ENCODE assay signal across 10 mouse cellular contexts in the genomic region with DNA sequence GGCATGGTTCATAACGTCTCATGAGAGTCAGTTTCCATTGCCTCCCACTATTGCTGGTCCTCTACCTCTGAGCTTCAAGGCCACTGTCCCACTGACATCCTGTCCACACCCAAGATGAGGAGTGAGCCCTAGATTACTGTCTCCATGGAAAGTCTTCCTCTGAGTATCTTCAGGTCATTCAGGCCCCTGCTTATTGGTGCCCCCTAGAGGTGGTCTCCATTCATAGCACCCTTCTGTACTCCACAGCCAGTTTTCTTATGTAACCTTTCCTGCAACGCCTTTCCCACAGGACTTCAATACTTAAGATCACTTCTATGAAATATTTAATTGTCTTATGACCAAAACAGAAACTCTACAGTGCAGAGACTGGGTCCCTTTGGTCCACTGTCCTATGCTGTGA.
DNase-seq lines count a peak whose midpoint lies in the region; ATAC-seq and TF ChIP-seq lines count a peak whose summit lies in the region.
"Had no signal": no experiment of that assay in that cellular context is flagged by ENCODE, and none has a peak within 500 bp of the region (broad histone marks: within the 10 kb centered on the region; RNA-seq: fewer than 3 reads in every experiment).

No protein-coding gene starts in this region.

- H3K9ac ChIP-seq in intestine, postnatal 0 days (ENCODE audit: low read depth, low read length), result no peak overlapping the region
- H3K9ac ChIP-seq in intestine, embryonic 16.5 days (ENCODE audit: low read depth, low read length), result no peak overlapping the region
- H3K9ac ChIP-seq in CH12.LX (ENCODE audit: insufficient read depth, low read depth), result no peak overlapping the region
- H3K9ac ChIP-seq: limb, embryonic 13.5 days had no signal

- peak; percentile 3 for DNase-seq in CD4-positive, CD25-positive, alpha-beta regulatory T cell, adult 2 months (ENCODE audit: low read depth, low spot score)
- peak; percentile 30 for DNase-seq in CH12.LX (ENCODE audit: extremely low read depth)
- peak; percentile 19 for DNase-seq in cerebellum, adult 9-11 months
- no peak for DNase-seq in thymus, postnatal 14 days
- DNase-seq: thymus, postnatal 36 days had no signal

- peak; percentile 56 for TF ChIP-seq RAD21 in CH12.LX (IDR thresholded peaks at IDR 0.05; ENCODE audit: low read depth, low read length)

- H3K27ac ChIP-seq in intestine, postnatal 0 days (ENCODE audit: low read depth, low read length), result no peak overlapping the region
- no peak overlapping the region for H3K27ac ChIP-seq in intestine, embryonic 16.5 days (ENCODE audit: low read length)
- H3K27ac ChIP-seq in CH12.LX (ENCODE audit: insufficient read depth, low read depth), result no peak overlapping the region
- H3K27ac ChIP-seq: limb, embryonic 13.5 days had no signal

- no peaks in the 10 kb centered on the region for H3K9me3 ChIP-seq in intestine, postnatal 0 days (ENCODE audit: control insufficient read depth)
- H3K9me3 ChIP-seq in intestine, embryonic 16.5 days (ENCODE audit: control insufficient read depth, low read length), result no peaks in the 10 kb centered on the region
- no peaks in the 10 kb centered on the region for H3K9me3 ChIP-seq in CH12.LX (replicated peaks; ENCODE audit: low read length)
- H3K9me3 ChIP-seq: limb, embryonic 13.5 days had no signal

- no peak for TF ChIP-seq POLR2A in CH12.LX (IDR thresholded peaks at IDR 0.05; ENCODE audit: low read depth, low read length)

- no peaks in the 10 kb centered on the region for H3K27me3 ChIP-seq in intestine, postnatal 0 days (replicated peaks; ENCODE audit: control insufficient read depth, insufficient read depth, low read length)
- H3K27me3 ChIP-seq in intestine, embryonic 16.5 days (replicated peaks; ENCODE audit: control insufficient read depth, insufficient read depth, low read length), result no peaks in the 10 kb centered on the region
- H3K27me3 ChIP-seq in CH12.LX (replicated peaks), result no peaks in the 10 kb centered on the region

- no peaks in the 10 kb centered on the region for H3K4me1 ChIP-seq in intestine, postnatal 0 days (replicated peaks; ENCODE audit: control insufficient read depth, insufficient read depth, low read length)
- no peaks in the 10 kb centered on the region for H3K4me1 ChIP-seq in intestine, embryonic 16.5 days (ENCODE audit: control insufficient read depth, insufficient read depth, low read length)
- peaks cover 0 to 3% of the 10 kb centered on the region in 2 experiments; a peak in 2 of 4 replicates for H3K4me1 ChIP-seq in CH12.LX (ENCODE audit: control insufficient read depth in 1 of 2, insufficient read depth in 2 of 2)

- no peak for TF ChIP-seq EP300 in CH12.LX (IDR thresholded peaks at IDR 0.05; ENCODE audit: low read length)

- no peak overlapping the region for H3K4me2 ChIP-seq in intestine, postnatal 0 days (replicated peaks; ENCODE audit: low read depth)
- no peak overlapping the region for H3K4me2 ChIP-seq in intestine, embryonic 16.5 days (ENCODE audit: low read depth, low read length)
- no peak overlapping the region for H3K4me2 ChIP-seq in CH12.LX (ENCODE audit: insufficient read depth, low read depth, poor library complexity, severe bottlenecking)
- H3K4me2 ChIP-seq: limb, embryonic 13.5 days had no signal

- dilution Hi-C loops in CH12.LX (cut with MboI; ENCODE audit: extremely low pct_ligation_motif_present, extremely low pct_unique_long_range_greater_than_20kb, low sequenced_read_pairs), result no loop called here

- H3K4me3 ChIP-seq in intestine, postnatal 0 days (ENCODE audit: low read depth, low read length), result no peak overlapping the region
- H3K4me3 ChIP-seq in intestine, embryonic 16.5 days (ENCODE audit: low read length), result no peak overlapping the region
- no peak overlapping the region for H3K4me3 ChIP-seq in CH12.LX (replicated peaks in 1 of 3; ENCODE audit: low read depth in 2 of 3, low read length in 2 of 3, poor library complexity in 1 of 3)
- H3K4me3 ChIP-seq: limb, embryonic 13.5 days had no signal

- in situ Hi-C loops in CH12.LX (cut with MboI; ENCODE audit: low pct_ligation_motif_present, low pct_unique_long_range_greater_than_20kb, low sequenced_read_pairs), result no loop called here

- H3K79me2 ChIP-seq in CH12.LX (replicated peaks; ENCODE audit: control insufficient read depth, extremely low read depth, insufficient read depth, poor library complexity, severe bottlenecking), result no peaks in the 10 kb centered on the region

- TF ChIP-seq CTCF in intestine, postnatal 0 days (IDR thresholded peaks at IDR 0.05; ENCODE audit: low read depth), result peak; percentile 62
- TF ChIP-seq CTCF in CH12.LX (conservative IDR thresholded peaks at IDR 0.05 in 1 of 2, IDR thresholded peaks at IDR 0.05 in 1 of 2; ENCODE audit: low read depth in 2 of 2, low read length in 2 of 2), result peak; percentile 43 to 66; a peak in 3 of 4 replicates

- no peak for ATAC-seq in CD4-positive, CD25-positive, alpha-beta regulatory T cell, adult 4 months
- ATAC-seq in intestine, postnatal 0 days, result no peak
- ATAC-seq in intestine, embryonic 16.5 days, result no peak
- ATAC-seq in activated CD4-positive, CD25-positive, alpha-beta regulatory T cell, adult 4 months, result no peak

- WGBS in intestine, postnatal 0 days, result 75% methylated on average over 2 of the region's 2 CpGs
- 84% methylated on average over 2 of the region's 2 CpGs for WGBS in intestine, embryonic 16.5 days

- H3K36me3 ChIP-seq in intestine, postnatal 0 days (ENCODE audit: control insufficient read depth, insufficient read depth), result no peaks in the 10 kb centered on the region
- no peaks in the 10 kb centered on the region for H3K36me3 ChIP-seq in intestine, embryonic 16.5 days (ENCODE audit: control insufficient read depth, insufficient read depth, low read length)
- H3K36me3 ChIP-seq in CH12.LX (replicated peaks in 1 of 2; ENCODE audit: control insufficient read depth in 1 of 2, insufficient read depth in 1 of 2, low read length in 1 of 2), result peaks cover 23 to 78% of the 10 kb centered on the region in 2 experiments
- H3K36me3 ChIP-seq: limb, embryonic 13.5 days had no signal

TF ChIP-seq in CH12.LX, 34 proteins besides CTCF, POLR2A, EP300 and RAD21:
- TF ChIP-seq SMC3 (IDR thresholded peaks at IDR 0.05; ENCODE audit: low read depth, low read length) (peak; percentile 48), JUND (conservative IDR thresholded peaks at IDR 0.05; ENCODE audit: low read depth, low read length) (no peak), MAZ (IDR thresholded peaks at IDR 0.05; ENCODE audit: low read depth, low read length) (no peak)
